Mouse (Mus musculus): Measurements from ENCODE around the gene Gsap.
"Not testable (repeated sequence)": the region's sequence is repeated elsewhere in the genome, so short reads cannot be mapped to it uniquely, and the experiment has no call there.

Gsap gene

DNA sequence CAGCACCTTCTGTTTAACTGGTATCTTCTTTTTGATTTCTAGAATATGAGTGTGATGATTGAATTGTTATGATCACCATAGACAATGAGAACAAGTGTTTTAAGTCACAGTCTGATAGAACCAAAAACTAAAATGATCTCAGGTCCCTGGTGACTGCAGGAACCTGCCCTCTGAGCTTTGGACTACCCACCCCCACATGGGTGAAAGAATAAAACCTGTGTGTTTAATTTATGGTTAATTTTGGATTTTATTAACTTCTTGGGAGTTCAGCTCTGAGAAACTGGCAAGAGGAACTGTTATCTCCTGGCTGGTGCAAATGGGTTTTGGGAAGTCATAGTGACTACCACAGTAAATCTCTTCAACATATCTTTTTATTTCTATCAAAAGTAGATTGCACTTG is 6.6 kb upstream of the Gsap start:
- no peak for DNase-seq (ENCODE audit: extremely low spot score)

DNA sequence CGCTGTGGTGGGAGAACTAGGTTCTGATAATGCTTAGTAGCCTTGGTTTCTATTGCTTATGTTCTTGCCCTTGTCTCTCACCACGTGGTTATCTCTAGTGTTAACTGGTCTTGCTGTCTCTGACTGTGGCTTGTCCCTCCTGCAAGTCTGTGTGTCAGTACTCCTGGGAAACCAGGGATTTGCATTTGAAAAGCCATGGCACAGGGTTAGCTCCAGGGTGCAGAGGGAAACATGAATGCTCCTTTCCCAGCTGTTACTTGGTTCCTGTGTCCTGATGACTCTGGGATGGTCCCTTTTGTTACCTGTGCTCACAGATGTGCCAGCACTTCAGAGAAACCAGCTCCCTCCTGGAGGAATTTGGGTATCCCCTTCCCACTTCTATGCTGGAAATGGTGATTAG is 3.0 kb upstream of the Gsap start:
- DNase-seq (ENCODE audit: extremely low spot score), result not testable (repeated sequence)

DNA sequence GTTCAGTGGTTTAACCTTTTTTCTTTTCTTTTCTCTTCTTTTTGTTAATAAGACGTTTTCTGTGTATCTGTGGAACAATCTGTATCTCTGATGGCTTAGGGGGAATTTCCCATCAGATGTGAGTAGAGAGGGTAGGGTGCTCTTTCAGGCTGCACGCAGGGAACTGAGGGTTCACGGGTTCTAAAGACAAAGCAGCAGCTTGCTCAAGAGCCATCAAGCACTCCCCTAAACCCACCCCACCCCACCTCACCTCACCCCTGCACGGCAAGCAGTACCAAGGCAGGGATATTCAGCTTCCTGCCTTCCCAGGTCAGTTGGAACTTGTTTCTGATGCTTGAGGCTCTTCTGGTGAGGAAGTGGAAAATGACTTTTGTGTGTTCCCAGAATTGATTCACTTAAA is 766 bp downstream of the Gsap start:
- no peak for DNase-seq (ENCODE audit: extremely low spot score)

- no peak for DNase-seq (ENCODE audit: extremely low spot score)
Observed at GRCm38 (mm10) chr5:21188435-21188834, 2.4 kb downstream of the Gsap start.

GRCm38 (mm10) chr5:21189036-21189435 is 3.0 kb downstream of the Gsap start:
- DNase-seq (ENCODE audit: extremely low spot score), result no peak

- DNase-seq (ENCODE audit: extremely low spot score), result no peak
Observed at GRCm38 (mm10) chr5:21189460-21189859, 3.4 kb downstream of the Gsap start.

- no peak for DNase-seq (ENCODE audit: extremely low spot score)
Observed at GRCm38 (mm10) chr5:21203504-21203903, 17.4 kb downstream of the Gsap start.

DNA sequence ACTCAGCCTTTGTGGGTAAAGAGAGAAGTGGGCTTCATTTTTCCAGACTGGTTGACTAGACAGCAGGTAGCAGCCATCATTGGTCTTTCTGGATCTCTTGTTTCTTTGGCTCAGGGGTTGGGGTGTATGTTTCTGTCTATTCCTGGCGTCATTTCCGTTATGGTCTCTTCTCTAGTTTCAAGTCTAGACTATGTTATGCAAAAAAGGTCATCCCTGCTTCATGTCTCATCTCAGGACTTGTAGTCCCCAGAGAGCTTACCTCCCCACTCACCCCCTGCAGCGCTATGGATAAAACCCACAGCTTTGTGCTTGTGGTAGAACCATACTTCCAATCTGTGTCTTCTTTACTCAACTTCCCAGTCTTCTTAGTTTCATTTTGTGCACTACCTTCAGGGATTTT is 18.1 kb downstream of the Gsap start:
- DNase-seq (ENCODE audit: extremely low spot score), result no peak

- DNase-seq (ENCODE audit: extremely low spot score), result no peak
Observed at GRCm38 (mm10) chr5:21206014-21206413, 20.0 kb downstream of the Gsap start.

DNA sequence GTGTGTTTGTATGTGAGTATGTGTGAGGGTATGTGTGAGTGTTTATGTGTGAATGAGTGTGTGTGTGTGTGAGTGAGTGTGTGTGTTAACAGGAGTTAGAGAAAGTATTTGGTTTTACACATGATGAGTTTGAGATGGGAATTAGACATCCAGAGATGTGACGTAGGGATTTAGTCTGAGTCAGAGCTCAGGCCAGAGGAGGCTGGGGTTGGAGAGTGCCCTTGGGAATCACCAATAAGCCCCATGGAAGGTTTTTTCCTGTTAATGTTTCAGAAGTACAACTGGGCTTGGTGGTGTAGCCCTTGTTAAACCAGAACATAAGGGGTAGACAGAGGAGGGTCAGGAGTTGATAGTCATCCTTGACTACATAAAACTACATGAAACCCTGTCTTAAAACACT is 25.4 kb downstream of the Gsap start:
- DNase-seq (ENCODE audit: extremely low spot score), result no peak

GRCm38 (mm10) chr5:21212933-21213332 is 26.9 kb downstream of the Gsap start:
- no peak for DNase-seq (ENCODE audit: extremely low spot score)

- DNase-seq (ENCODE audit: extremely low spot score), result no peak
Observed at GRCm38 (mm10) chr5:21213801-21214200, 27.7 kb downstream of the Gsap start.

DNA sequence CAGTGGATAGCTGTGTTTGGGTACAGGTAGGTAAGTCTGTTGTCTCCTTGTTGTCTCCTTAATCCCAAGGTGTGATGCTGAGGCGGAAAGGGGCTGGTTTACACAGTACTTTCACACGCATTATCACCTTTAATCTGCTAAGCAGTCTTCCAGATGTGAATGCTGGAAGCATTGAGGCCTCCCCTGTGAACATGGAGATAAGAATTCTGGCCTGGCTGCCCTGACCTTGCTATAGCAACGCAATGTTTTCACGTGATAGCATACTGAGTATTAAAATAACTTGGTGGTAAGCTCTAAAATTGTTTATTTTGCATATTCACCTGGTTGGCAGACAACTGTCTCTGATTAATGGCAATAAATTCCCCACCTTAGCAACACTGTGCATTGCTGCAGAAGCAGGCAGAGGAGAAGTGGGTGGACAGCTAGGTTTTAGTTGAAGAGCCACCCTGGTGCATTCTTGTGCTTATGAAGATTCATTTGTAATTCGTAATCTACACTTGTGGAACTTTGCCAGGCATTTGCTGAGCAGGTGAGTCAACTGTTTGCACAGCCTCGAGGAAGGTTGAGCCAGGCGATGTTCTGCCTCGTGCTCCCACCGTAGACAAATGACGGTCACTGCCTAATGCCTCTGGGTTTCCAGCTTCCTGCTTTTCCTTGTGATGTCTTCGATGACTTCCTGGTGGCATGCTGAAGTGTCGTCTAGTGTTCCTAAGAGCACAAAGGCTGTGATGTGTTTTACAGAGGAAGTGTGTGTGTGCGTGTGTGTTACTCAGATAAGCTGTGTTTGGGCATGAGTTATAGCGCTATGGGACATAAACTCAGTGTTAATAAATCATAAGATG is 31.6 kb downstream of the Gsap start:
- no peak for DNase-seq (ENCODE audit: extremely low spot score)

DNA sequence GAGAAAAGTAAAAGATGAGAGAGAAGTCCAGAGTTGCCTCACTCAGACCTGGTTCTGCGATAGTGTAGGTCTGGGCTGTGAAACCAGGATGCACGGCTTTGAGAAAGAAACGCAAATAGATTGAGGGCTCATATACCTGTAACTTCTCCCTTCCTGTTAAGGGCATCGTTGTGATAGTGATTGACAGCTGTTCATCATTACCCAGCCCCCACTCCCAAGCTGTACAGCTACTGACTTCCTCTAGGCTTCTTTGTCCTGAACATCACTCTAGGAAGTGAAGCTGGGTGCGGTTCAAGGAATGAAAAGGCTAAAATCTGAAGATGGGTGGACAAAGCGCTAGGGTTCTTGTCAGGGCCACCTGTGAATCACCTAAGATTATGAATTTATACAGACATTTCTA is 46.8 kb downstream of the Gsap start:
- no peak for DNase-seq (ENCODE audit: extremely low spot score)

- no peak for DNase-seq (ENCODE audit: extremely low spot score)
Observed at GRCm38 (mm10) chr5:21244575-21244974, 58.5 kb downstream of the Gsap start.

DNA sequence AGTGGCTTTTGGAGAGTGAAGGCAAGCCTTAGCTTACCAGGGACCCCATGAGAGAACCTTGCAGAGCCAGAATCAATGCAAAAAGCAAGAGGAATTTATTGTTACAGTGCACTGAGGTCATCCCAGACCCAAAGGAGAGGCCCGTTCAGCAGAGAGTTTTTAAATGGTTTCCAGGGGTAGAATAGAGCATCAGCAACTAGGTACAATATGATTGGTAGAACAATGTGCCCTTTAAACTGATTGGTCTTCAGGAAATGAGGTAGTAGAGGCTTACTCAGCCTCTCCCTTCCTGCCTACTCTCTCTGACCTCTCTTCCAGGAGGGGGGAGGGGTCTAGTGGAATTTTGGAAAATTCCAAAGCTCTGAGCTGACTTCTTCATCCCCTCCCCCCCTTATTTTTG is 59.2 kb downstream of the Gsap start:
- DNase-seq (ENCODE audit: extremely low spot score), result no peak

GRCm38 (mm10) chr5:21246794-21247193 is 60.7 kb downstream of the Gsap start:
- no peak for DNase-seq (ENCODE audit: extremely low spot score)

DNA sequence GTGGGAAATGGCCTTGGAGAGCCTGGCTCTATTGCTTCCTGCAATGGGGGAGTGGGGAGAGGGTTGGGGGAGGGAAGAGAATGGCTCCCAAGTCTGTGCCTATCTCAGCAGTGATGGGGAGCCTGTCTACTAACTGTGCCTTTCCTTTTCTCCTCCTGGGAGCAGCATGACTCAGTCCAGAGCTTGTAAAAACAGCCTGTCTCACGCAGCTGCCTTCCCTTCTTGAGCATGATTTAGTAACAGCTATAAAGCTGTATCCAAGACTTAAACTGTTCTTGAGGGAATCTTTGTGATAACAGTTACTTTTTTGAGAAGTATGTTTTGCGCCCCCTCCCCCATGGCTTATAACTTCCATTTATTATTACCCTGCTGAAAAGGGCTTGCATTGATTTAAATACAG is 61.9 kb downstream of the Gsap start:
- DNase-seq (ENCODE audit: extremely low spot score), result no peak

DNA sequence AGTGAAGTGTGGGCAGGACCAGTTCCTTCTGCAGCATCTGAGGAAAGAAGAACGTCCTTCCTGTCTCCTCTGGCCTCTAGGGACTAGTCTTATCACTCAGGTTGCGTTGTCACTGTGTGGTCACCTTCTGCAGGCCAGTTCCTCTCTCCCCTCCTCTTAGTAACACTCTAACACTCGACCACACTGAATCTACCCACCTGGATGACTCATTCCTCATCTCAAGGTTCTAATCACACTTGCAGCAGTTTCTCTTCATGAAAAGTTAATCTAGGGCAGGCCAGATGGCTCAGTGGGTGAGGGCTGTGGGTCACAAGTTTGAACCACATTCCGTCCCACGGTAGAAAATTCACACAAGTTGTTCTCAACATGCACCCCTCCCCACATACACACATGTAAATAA is 62.8 kb downstream of the Gsap start:
- no peak for DNase-seq (ENCODE audit: extremely low spot score)

GRCm38 (mm10) chr5:21254731-21255525 is 68.9 kb downstream of the Gsap start:
- DNase-seq (ENCODE audit: extremely low spot score), result no peak

DNA sequence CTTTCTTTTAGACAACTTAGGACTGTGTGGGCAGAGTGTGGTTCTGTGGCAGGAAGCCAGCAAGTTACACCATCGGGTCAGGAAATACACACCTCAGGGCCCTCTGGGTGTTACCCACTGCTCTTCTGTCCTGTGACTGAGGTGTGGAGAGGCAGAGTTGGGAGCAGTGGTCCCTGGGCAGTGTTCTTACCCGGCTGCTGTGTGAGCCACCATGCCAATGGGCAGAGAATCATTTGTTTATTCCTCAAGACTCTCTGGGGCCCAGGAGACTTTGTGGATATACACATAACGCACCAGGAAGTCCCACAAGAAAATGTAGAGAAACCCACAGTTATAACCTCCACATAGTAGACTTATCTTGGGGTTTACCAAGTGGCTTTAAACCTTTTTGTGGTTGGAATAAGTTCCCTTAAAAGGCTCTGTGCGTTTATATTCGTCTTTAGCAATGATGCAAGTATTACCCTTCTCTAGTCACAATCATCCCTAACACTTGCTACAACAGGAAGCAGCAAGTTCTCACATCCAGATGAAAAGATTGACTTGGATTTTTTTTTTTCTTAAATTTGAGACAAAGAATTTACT is 69.6 kb downstream of the Gsap start:
- no peak for DNase-seq (ENCODE audit: extremely low spot score)

DNA sequence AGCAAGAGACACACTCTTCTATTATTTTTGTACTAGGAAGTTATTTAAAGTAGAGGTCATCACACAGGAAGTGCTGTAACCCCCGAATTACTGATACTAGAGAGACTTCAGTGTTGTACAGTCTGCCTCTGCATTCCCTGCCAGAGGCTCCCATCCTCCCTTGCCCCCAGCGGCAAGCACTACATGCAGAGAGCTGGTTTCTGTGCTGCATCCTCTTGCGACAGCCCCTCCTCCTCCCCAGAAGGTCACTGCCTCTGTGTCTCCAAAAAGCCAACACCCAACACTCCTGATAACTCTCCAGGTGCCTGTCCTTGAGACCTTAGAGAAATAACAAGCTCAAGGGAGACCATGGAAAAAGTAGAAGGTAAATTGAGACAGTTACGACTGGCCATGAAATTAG is 71.1 kb downstream of the Gsap start:
- no peak for DNase-seq (ENCODE audit: extremely low spot score)

DNA sequence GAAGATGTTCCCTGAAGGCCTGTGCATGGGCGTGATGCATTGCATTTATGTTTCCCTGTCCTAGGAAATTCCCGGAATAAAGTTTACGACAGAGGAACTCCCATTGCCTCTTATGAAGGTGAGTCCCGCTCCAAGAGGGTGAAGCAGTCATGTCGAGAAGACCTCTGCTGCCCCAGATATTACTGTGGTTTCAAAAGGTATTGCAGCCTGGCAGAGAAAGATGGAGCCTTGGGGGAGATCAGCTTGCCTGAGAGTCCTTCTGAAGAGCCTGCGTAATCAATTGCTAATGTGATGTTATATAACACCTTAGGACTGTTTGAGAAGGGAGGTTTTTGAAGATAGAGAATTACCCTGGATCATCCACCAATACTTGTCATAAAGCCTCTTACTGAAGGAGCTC is 71.8 kb downstream of the Gsap start:
- no peak for DNase-seq (ENCODE audit: extremely low spot score)
